Mouse (Mus musculus): ENCODE data around the gene Limk1.

GRCm38 (mm10) chr5:134728535-134728934, 40.1 kb upstream of the Limk1 start:
- no peak for TF ChIP-seq E2F4 (IDR thresholded peaks at IDR 0.05; ENCODE audit: insufficient read depth)
- no peak for TF ChIP-seq POLR2A (IDR thresholded peaks at IDR 0.05; ENCODE audit: insufficient read length, low read depth)
- no peak for TF ChIP-seq POLR2AphosphoS2 (IDR thresholded peaks at IDR 0.05; ENCODE audit: insufficient read length, low read depth)
- TF ChIP-seq TCF12 (IDR thresholded peaks at IDR 0.05; ENCODE audit: insufficient read depth, poor library complexity, severe bottlenecking), result no peak
- no peak for TF ChIP-seq MYOG (IDR thresholded peaks at IDR 0.05; ENCODE audit: control insufficient read depth in 1 of 3, insufficient read depth in 1 of 3, insufficient read length in 2 of 3, low read depth in 2 of 3)
- no peak for TF ChIP-seq USF1 (IDR thresholded peaks at IDR 0.05; ENCODE audit: low read depth)
- TF ChIP-seq MAX (IDR thresholded peaks at IDR 0.05; ENCODE audit: low read depth), result no peak
- TF ChIP-seq CEBPB (IDR thresholded peaks at IDR 0.05; ENCODE audit: insufficient read depth, poor library complexity, severe bottlenecking), result no peak
- TF ChIP-seq TCF3 (IDR thresholded peaks at IDR 0.05; ENCODE audit: insufficient read length, low read depth), result no peak
- TF ChIP-seq MYOD1 (IDR thresholded peaks at IDR 0.05; ENCODE audit: control insufficient read depth in 1 of 3, insufficient read length in 2 of 3, low read depth in 2 of 3), result no peak
- no peak for TF ChIP-seq SRF (IDR thresholded peaks at IDR 0.05; ENCODE audit: control insufficient read depth, insufficient read length, low read depth)
- TF ChIP-seq REST (IDR thresholded peaks at IDR 0.05; ENCODE audit: insufficient read depth, insufficient read length), result no peak
